Mouse (Mus musculus): ENCODE measurements around the gene Dscam. TPM values are rescaled to one million over a fixed set of nuclear protein-coding genes. Genes with fewer than 3 reads are reported as not detected.

The Dscam gene
- total and polyA plus RNA-seq, 2 experiments from 2014 or later: 7.9 to 29.1 TPM

DNA sequence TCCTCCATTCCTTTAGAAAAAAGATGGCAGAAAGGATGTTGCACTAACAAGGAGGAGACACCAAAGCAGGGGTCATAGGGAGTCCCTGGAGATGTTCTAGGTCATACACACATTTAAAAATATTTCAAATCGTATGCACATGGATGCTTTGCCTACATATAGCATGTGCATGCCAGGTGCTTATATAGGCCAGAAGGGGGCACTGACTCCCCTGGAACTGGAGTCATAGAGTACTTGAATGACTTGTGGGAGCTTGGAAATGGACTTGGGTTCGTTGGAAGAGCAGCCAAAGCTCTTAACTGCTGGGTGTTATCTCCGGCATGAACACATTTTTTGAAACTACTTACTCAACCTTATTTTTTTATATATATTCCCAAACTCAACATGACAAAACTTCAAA, 448.4 kb downstream of the Dscam start:
- Histone ChIP-seq H3K27me3 (ENCODE audit: insufficient read depth, low read length) (no peaks in the 10 kb centered on the region), H3K4me1 (ENCODE audit: insufficient read depth) (0 out of 2 replicates have a peak, but pooled peaks cover 9% of the 10 kb centered on the region), H3K9ac (no peak overlapping the region), H3K4me3 (ENCODE audit: low read depth, low read length) (no peak overlapping the region), H3K4me2 (ENCODE audit: low read depth) (no peak overlapping the region), H3K36me3 (ENCODE audit: insufficient read depth) (no peaks in the 10 kb centered on the region), H3K9me3 (ENCODE audit: low read length) (no peaks in the 10 kb centered on the region), H3K27ac (ENCODE audit: low read depth, low read length) (no peak overlapping the region)
- WGBS: 77% methylated on average over 3 of the region's 3 CpGs
- TF ChIP-seq CTCF (IDR thresholded peaks at IDR 0.05; ENCODE audit: low read depth): peak; percentile 29; the same call in 1 of the 2 replicates
- DNase-seq (no peak), ATAC-seq (no peak)

DNA sequence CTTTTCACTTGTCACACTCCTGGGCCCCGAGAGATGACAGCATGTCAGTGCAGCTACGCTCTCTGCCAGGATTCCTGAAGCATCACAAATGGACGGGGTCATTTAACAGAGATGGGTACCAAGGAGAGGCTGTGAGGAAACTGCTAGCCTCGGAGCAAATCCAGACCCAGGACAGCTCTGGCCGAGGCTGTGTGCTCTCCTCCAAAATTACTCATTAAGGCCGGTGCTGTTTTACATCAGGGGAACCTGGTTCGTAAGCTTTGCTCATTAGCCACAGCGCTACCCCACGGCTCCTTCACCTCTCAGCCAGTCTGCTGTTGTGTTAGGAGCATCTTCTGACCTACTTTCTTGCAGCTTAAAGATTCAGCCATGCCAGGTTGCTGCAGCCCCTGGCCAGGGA, 449.3 kb downstream of the Dscam start:
- DNase-seq (no peak), ATAC-seq (no peak)
- no peak for TF ChIP-seq CTCF (IDR thresholded peaks at IDR 0.05; ENCODE audit: low read depth)
- Histone ChIP-seq H3K27me3 (ENCODE audit: insufficient read depth, low read length) (no peaks in the 10 kb centered on the region), H3K4me2 (ENCODE audit: low read depth) (no peak overlapping the region), H3K27ac (ENCODE audit: low read depth, low read length) (no peak overlapping the region), H3K9ac (no peak overlapping the region), H3K4me1 (ENCODE audit: insufficient read depth) (0 out of 2 replicates have a peak, but pooled peaks cover 9% of the 10 kb centered on the region), H3K36me3 (ENCODE audit: insufficient read depth) (no peaks in the 10 kb centered on the region), H3K9me3 (ENCODE audit: low read length) (no peaks in the 10 kb centered on the region), H3K4me3 (ENCODE audit: low read depth, low read length) (no peak overlapping the region)
- WGBS: 55% methylated on average over 9 of the region's 9 CpGs

DNA sequence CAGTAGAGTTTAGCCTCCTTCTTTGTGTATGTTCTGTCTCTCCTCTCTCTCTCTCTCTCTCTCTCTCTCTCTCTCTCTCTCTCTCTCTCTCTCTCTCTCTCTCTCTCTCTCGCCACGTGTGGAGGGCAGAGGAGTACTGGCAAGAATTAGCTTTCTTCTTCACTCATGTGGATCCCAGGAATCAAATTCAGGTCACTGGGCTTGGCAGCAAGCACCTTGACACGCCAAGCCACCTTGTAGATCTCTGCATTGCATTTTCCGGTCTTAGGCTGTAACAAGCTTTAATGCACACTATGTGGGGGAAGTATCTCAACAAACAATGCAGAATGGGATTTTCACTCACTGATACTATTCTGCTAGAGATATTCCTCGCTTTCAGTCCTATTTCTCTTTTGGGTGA, 449.9 kb downstream of the Dscam start:
- Histone ChIP-seq H3K27me3 (ENCODE audit: insufficient read depth, low read length) (no peaks in the 10 kb centered on the region), H3K9me3 (ENCODE audit: low read length) (no peaks in the 10 kb centered on the region), H3K36me3 (ENCODE audit: insufficient read depth) (0 out of 2 replicates have a peak, but pooled peaks cover 3% of the 10 kb centered on the region), H3K27ac (ENCODE audit: low read depth, low read length) (no peak overlapping the region), H3K4me2 (ENCODE audit: low read depth) (no peak overlapping the region), H3K9ac (no peak overlapping the region), H3K4me3 (ENCODE audit: low read depth, low read length) (no peak overlapping the region), H3K4me1 (ENCODE audit: insufficient read depth) (0 out of 2 replicates have a peak, but pooled peaks cover 9% of the 10 kb centered on the region)
- no peak for DNase-seq
- WGBS: 70% methylated on average over 5 of the region's 5 CpGs
- no peak for ATAC-seq
- TF ChIP-seq CTCF (IDR thresholded peaks at IDR 0.05; ENCODE audit: low read depth): no peak

- DNase-seq (no peak), ATAC-seq (no peak)
- H3K4me1 ChIP-seq (ENCODE audit: insufficient read depth): no peaks in the 10 kb centered on the region
- no peaks in the 10 kb centered on the region for H3K9me3 ChIP-seq (ENCODE audit: low read length)
- no peaks in the 10 kb centered on the region for H3K27me3 ChIP-seq (ENCODE audit: insufficient read depth, low read length)
- no peak overlapping the region for H3K9ac ChIP-seq
- WGBS: 16% methylated on average over 2 of the region's 2 CpGs
- no peak overlapping the region for H3K27ac ChIP-seq (ENCODE audit: low read depth, low read length)
- peak; percentile 51 for TF ChIP-seq CTCF (IDR thresholded peaks at IDR 0.05; ENCODE audit: low read depth)
- H3K36me3 ChIP-seq (ENCODE audit: insufficient read depth): 0 out of 2 replicates have a peak, but pooled peaks cover 3% of the 10 kb centered on the region
- H3K4me2 ChIP-seq (ENCODE audit: low read depth): no peak overlapping the region
- no peak overlapping the region for H3K4me3 ChIP-seq (ENCODE audit: low read depth, low read length)
Observed at GRCm38 (mm10) chr16:96718221-96718620, 452.3 kb downstream of the Dscam start.

- Histone ChIP-seq H3K9me3 (ENCODE audit: low read length) (no peaks in the 10 kb centered on the region), H3K36me3 (ENCODE audit: insufficient read depth) (0 out of 2 replicates have a peak, but pooled peaks cover 3% of the 10 kb centered on the region), H3K4me1 (ENCODE audit: insufficient read depth) (no peaks in the 10 kb centered on the region), H3K27me3 (ENCODE audit: insufficient read depth, low read length) (no peaks in the 10 kb centered on the region), H3K27ac (ENCODE audit: low read depth, low read length) (no peak overlapping the region), H3K4me2 (ENCODE audit: low read depth) (no peak overlapping the region), H3K9ac (no peak overlapping the region), H3K4me3 (ENCODE audit: low read depth, low read length) (no peak overlapping the region)
- DNase-seq (no peak), ATAC-seq (no peak)
- WGBS: 94% methylated on average over 2 of the region's 2 CpGs
- no peak for TF ChIP-seq CTCF (IDR thresholded peaks at IDR 0.05; ENCODE audit: low read depth)
Observed at GRCm38 (mm10) chr16:96716633-96717032, 453.9 kb downstream of the Dscam start.

- Histone ChIP-seq H3K36me3 (ENCODE audit: insufficient read depth) (peaks cover 16% of the 10 kb centered on the region; the same call in 1 of the 2 replicates), H3K4me3 (ENCODE audit: low read depth, low read length) (no peak overlapping the region), H3K27ac (ENCODE audit: low read depth, low read length) (no peak overlapping the region), H3K9ac (no peak overlapping the region), H3K4me1 (ENCODE audit: insufficient read depth) (no peaks in the 10 kb centered on the region), H3K4me2 (ENCODE audit: low read depth) (no peak overlapping the region), H3K9me3 (ENCODE audit: low read length) (no peaks in the 10 kb centered on the region), H3K27me3 (ENCODE audit: insufficient read depth, low read length) (no peaks in the 10 kb centered on the region)
- TF ChIP-seq CTCF (IDR thresholded peaks at IDR 0.05; ENCODE audit: low read depth): no peak
- WGBS: 56% methylated on average over 4 of the region's 4 CpGs
- DNase-seq: no peak
- no peak for ATAC-seq
Observed at GRCm38 (mm10) chr16:96711935-96712334, 458.6 kb downstream of the Dscam start.

GRCm38 (mm10) chr16:96700551-96700950, 470.0 kb downstream of the Dscam start:
- DNase-seq (no peak), ATAC-seq (no peak)
- no peak overlapping the region for H3K9ac ChIP-seq
- no peak overlapping the region for H3K4me2 ChIP-seq (ENCODE audit: low read depth)
- no peaks in the 10 kb centered on the region for H3K4me1 ChIP-seq (ENCODE audit: insufficient read depth)
- TF ChIP-seq CTCF (IDR thresholded peaks at IDR 0.05; ENCODE audit: low read depth): no peak
- H3K4me3 ChIP-seq (ENCODE audit: low read depth, low read length): no peak overlapping the region
- H3K27ac ChIP-seq (ENCODE audit: low read depth, low read length): no peak overlapping the region
- H3K36me3 ChIP-seq (ENCODE audit: insufficient read depth): no peaks in the 10 kb centered on the region
- no peaks in the 10 kb centered on the region for H3K9me3 ChIP-seq (ENCODE audit: low read length)
- 80% methylated on average over 3 of the region's 3 CpGs for WGBS
- no peaks in the 10 kb centered on the region for H3K27me3 ChIP-seq (ENCODE audit: insufficient read depth, low read length)

Data from forebrain, postnatal 0 days (tissue).